Mouse (Mus musculus) frontal cortex, postnatal 14 days (tissue): ENCODE measurements around the gene Pptc7.

Source experiments
- DNase-seq, 2 experiments: peaks; one replicate each; pipeline ENCODE4 v3.0.0; 2022; ENCODE audit warnings: low spot score in 2 of 2

Gene Pptc7

GRCm38 (mm10) chr5:122267136-122267535 is 17.0 kb upstream of the Pptc7 start:
- no peak for DNase-seq

GRCm38 (mm10) chr5:122267899-122268298 is 16.3 kb upstream of the Pptc7 start:
- peak in 1 of 2 experiments; percentile 73 for DNase-seq

GRCm38 (mm10) chr5:122268858-122269604 is 15.1 kb upstream of the Pptc7 start:
- DNase-seq = no peak

- DNase-seq = no peak
Observed at GRCm38 (mm10) chr5:122272821-122273220, 11.3 kb upstream of the Pptc7 start.

- no peak for DNase-seq
Observed at GRCm38 (mm10) chr5:122274785-122275184, 9.4 kb upstream of the Pptc7 start.

GRCm38 (mm10) chr5:122278946-122279345 is 5.2 kb upstream of the Pptc7 start:
- no peak for DNase-seq

- no peak for DNase-seq
Observed at GRCm38 (mm10) chr5:122279799-122280421, 4.3 kb upstream of the Pptc7 start.

- no peak for DNase-seq
Observed at GRCm38 (mm10) chr5:122280422-122280826, 3.7 kb upstream of the Pptc7 start.

- no peak for DNase-seq
Observed at GRCm38 (mm10) chr5:122280827-122281462, 3.2 kb upstream of the Pptc7 start.

GRCm38 (mm10) chr5:122283828-122284182 is 360 bp upstream of the Pptc7 start:
- no peak for DNase-seq

GRCm38 (mm10) chr5:122285029-122285766 is 1.0 kb downstream of the Pptc7 start:
- DNase-seq = peak in 1 of 2 experiments; percentile 38

- no peak for DNase-seq
Observed at GRCm38 (mm10) chr5:122285767-122286150, 1.6 kb downstream of the Pptc7 start.

GRCm38 (mm10) chr5:122286191-122286590 is 2.0 kb downstream of the Pptc7 start:
- DNase-seq = no peak

- no peak for DNase-seq
Observed at GRCm38 (mm10) chr5:122287026-122287425, 2.9 kb downstream of the Pptc7 start.

GRCm38 (mm10) chr5:122288147-122288811 is 4.1 kb downstream of the Pptc7 start:
- no peak for DNase-seq

GRCm38 (mm10) chr5:122291149-122291548 is 7.0 kb downstream of the Pptc7 start:
- DNase-seq = no peak

GRCm38 (mm10) chr5:122291553-122292339 is 7.6 kb downstream of the Pptc7 start:
- DNase-seq = no peak

GRCm38 (mm10) chr5:122293131-122293530 is 9.0 kb downstream of the Pptc7 start:
- no peak for DNase-seq

GRCm38 (mm10) chr5:122294219-122294735 is 10.1 kb downstream of the Pptc7 start:
- DNase-seq = no peak

- no peak for DNase-seq
Observed at GRCm38 (mm10) chr5:122295113-122295935, 11.2 kb downstream of the Pptc7 start.
